Mouse (Mus musculus) left cerebral cortex, adult 6 months (tissue): ENCODE data around the gene Olfr1467. TPM values are rescaled to one million over a fixed set of nuclear protein-coding genes. Genes with fewer than 3 reads are reported as not detected.

Experiments used
- long read RNA-seq, 2 experiments: library from polyadenylated mRNA; unstranded; transcript quantifications; one replicate each; pipeline ENCODE4 v2.0.0; 2019 to 2020
- polyA plus RNA-seq: library from polyadenylated mRNA; unstranded; fragments of <200 nt; fragmentation: Nextera tagmentation; gene quantifications from 2 replicates; pipeline ENCODE4 v1.2.3, GENCODE M21; 2021

Olfr1467 gene
- polyA plus RNA-seq, result not detected in 2 replicates
- long read RNA-seq, experiment 1, result 0 reads
- long read RNA-seq, experiment 2, result 0 reads

DNA sequence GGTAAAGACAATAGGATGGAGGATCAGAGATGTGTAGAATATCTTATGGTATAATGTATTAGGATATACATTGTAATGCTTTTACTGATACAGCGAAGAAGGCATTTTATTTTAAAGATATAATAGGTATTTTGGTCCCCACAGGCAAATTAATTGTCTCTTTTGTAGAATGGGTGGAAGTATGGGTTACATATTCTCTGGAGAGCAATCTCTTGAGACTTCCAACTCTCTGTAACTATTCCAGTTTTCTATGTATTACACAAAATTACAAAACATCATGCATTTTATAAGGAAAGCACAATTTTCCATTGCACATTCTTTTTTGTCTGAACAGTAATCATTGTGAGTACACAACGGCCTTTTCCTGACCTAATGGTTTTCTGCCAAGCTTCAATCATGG is at the start of gene Olfr1467:
TSS of gene Olfr1467 (plus strand) at position 301 of the 400 bp plus-strand sequence.

GRCm38 (mm10) chr19:13315441-13315840 is 46.6 kb upstream of the Olfr1467 start, which contains the start of gene Olfr1465:
Gene Olfr1465 (minus strand): TSS chr19:13315541.

GRCm38 (mm10) chr19:13338562-13338961 is 23.5 kb upstream of the Olfr1467 start, which contains the start of gene Olfr1466:
Gene Olfr1466 (plus strand): TSS chr19:13338862.

DNA sequence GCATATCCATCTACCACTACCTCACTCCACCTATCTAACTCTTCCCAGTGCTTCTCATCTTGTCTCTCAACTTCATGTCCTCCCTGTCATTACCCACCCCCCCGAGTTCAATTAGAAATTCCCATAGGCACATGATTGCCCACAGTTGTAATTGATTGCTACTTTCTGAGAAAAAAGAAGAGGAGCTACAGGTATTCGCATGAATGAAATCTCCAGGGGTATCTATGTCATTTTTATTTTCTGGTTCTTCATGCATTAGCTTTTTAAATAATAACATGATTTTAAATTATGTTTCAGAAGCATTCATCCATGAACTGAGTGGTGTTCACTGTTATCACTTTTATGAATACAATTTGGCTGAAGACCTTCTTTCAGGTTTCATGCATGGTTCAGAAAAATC is 45.5 kb downstream of the Olfr1467 start, which contains the start of gene Olfr1469:
TSS of gene Olfr1469 (plus strand) at position 301 of the 400 bp plus-strand sequence.

Other genes with a start within 250 kb of the Olfr1467 start
- gene Olfr1459, start 212.7 kb upstream of the Olfr1467 start, polyA plus RNA-seq, result not detected in 2 replicates
- gene Olfr1461, start 199.2 kb upstream of the Olfr1467 start, polyA plus RNA-seq, result not detected in 2 replicates
- not detected in 2 replicates for gene Olfr1462, start 176.5 kb upstream of the Olfr1467 start, polyA plus RNA-seq
- not detected in 2 replicates for gene Olfr1463, start 130.9 kb upstream of the Olfr1467 start, polyA plus RNA-seq
- gene Olfr1465, start 46.7 kb upstream of the Olfr1467 start, polyA plus RNA-seq, result not detected in 2 replicates
- gene Olfr1466, start 23.4 kb upstream of the Olfr1467 start, polyA plus RNA-seq, result not detected in 2 replicates
- not detected in 2 replicates for gene Olfr1469, start 45.6 kb downstream of the Olfr1467 start, polyA plus RNA-seq
- gene Olfr1471, start 81.2 kb downstream of the Olfr1467 start, polyA plus RNA-seq, result not detected in 2 replicates
- not detected in 2 replicates for gene Olfr1472, start 93.8 kb downstream of the Olfr1467 start, polyA plus RNA-seq
- gene Olfr1474, start 107.3 kb downstream of the Olfr1467 start, polyA plus RNA-seq, result not detected in 2 replicates
- gene Olfr1475, start 118.0 kb downstream of the Olfr1467 start, polyA plus RNA-seq, result not detected in 2 replicates
- not detected in 2 replicates for gene Olfr1477, start 138.3 kb downstream of the Olfr1467 start, polyA plus RNA-seq
- gene Olfr1480, start 165.7 kb downstream of the Olfr1467 start, polyA plus RNA-seq, result not detected in 2 replicates
- gene Olfr1484, start 221.3 kb downstream of the Olfr1467 start, polyA plus RNA-seq, result not detected in 2 replicates